Mouse (Mus musculus) kidney, postnatal 10 days (tissue): Measurements from ENCODE around the gene Thap8.

Experiments used
- DNase-seq: peaks from one replicate; pipeline ENCODE4 v3.0.0; 2021; ENCODE audit warnings: mixed read lengths

Gene Thap8

GRCm38 (mm10) chr7:30286701-30287410 is 7.0 kb downstream of the Thap8 start:
- DNase-seq: peak; percentile 58

DNA sequence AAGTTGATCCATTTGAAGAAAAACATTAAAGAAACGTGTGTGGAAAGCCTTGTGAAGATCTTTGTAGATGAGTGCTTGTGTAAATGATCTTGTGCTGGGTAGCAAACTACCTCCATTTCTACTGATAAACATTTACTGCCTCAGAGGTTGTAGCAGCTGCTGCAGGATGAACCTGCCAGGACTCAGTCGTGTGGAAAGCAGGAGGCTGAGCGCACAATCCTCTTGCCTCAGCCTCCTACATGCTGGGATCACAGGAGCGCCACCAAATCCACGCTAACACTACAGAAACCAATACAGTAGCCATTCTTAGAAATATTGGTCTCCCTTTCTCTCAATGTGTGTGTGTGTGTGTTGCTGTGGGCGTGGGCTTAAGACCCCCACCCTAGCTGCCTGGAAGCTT is 8.2 kb downstream of the Thap8 start:
- DNase-seq: no peak

- DNase-seq: no peak
Observed at GRCm38 (mm10) chr7:30289071-30289713, 9.3 kb downstream of the Thap8 start.

- no peak for DNase-seq
Observed at GRCm38 (mm10) chr7:30289714-30290399, 10.0 kb downstream of the Thap8 start.

- peak; percentile 86 for DNase-seq
Observed at GRCm38 (mm10) chr7:30291215-30292131, 11.6 kb downstream of the Thap8 start, which contains the start of gene Clip3. Clip3 (plus strand) TSS chr7:30291728.

- DNase-seq: no peak
Observed at GRCm38 (mm10) chr7:30293795-30294194, 13.9 kb downstream of the Thap8 start.

DNA sequence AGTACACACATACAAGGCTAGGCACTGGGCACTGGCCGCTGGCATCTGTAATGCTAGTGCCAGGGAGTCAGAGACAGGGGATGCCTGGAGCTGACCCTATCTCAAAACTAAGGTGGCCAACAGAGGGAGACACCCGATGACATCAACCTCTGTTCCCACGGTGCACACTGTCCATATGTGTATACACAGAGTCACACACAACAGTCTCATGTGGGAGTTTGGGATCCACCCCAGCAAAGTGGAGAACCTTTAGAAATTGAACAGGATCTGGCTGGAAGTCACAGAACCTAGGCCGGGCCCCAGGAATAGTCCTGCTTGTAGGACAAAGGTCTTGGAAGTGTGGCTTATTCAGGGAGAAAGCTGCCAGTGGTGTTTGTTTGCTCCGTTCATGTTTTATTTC is 14.4 kb downstream of the Thap8 start:
- no peak for DNase-seq

GRCm38 (mm10) chr7:30295103-30295502 is 15.2 kb downstream of the Thap8 start:
- DNase-seq: peak; percentile 70

DNA sequence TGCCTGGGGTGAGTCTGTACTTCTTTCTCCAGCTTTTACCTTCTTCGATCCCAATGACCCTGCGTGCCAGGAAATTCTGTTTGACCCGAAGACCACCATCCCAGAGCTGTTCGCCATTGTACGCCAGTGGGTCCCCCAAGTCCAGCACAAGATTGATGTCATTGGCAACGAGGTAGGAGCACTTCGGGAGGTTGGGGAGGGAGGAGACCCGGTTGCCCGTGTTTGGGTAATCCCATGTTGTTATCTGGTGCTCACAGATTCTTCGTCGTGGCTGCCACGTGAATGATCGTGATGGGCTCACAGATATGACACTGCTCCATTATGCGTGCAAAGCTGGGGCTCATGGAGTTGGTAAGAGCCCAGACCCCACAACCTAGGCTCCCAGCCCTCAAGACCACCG is 16.9 kb downstream of the Thap8 start:
- no peak for DNase-seq

- no peak for DNase-seq
Observed at GRCm38 (mm10) chr7:30297266-30297665, 17.4 kb downstream of the Thap8 start.

- peak; percentile 38 for DNase-seq
Observed at GRCm38 (mm10) chr7:30300914-30301313, 21.0 kb downstream of the Thap8 start.

DNA sequence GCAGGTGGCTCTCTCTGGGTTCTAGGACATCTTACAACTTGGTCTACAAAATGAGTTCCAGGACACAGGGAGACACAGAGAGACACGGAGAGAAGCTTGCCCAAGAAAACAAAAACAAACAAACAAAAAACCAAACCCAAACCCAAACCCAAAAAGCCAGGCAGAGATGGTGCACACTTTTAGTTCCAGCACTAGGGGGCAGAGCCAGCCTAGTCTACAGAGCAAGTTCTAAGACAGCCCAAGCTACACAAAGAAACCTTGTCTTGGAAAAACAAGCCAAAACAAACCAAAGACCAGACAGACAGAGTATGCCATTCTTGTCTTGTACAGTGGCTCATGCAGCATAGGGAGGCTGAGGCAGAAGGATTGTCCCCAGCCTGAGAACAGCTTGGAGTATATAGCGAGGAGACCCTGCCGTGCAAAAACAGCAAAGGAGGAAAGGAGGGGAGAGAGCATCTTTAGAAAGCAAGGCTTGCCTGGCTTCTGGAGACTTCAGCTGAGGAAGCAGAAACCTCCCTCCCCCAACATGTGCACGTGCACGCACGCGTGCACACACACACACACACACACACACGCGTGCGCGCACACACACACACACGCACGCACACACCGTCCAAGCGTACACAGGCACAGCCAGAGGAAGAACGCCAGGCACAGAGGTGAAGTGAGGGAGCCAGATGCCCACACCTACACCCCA is 26.3 kb downstream of the Thap8 start:
- no peak for DNase-seq

DNA sequence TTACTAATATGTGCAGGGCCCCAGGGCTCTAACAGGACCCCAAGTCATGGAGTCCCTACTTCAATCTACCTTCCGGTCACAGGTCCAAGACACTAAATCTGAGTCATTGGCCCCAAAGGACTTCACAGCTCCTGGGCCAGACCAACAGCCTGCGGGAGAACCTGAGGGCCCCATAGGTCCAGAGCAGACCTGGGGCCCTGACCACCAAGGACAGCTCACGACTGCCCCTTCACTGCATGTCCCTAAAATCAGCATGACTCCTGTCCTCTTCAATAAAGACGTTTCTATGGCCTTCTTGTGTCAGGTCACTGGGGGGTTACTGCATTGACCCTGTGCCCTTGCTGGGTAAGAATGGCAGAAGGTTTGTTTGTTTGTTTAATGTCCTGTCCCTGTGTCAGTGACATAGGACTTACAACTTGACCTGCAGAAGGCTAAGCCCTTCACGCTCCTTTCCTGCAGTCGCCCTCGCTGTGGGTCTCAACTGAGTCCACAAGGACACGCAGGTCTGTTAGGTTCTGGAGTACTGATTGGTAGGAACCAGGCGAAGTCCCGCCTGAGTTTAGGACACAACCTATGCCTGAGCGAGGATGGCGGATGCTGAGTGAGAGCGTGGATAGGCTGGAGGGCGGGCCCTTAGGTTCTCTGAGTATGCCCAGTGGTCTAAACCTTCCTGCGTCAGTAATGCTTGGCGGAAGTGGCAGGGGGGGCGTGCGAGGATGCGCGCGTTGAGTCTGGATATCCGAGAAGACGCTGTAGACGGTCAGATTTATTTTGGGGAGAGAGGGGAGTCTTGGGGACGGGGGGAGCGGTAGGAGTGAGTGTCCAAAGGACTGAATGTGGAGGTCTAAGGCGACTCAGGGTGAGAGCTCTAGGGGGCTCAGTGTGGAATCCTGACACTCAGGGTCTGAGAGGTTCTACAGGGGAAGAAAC is 28.4 kb downstream of the Thap8 start, which contains the start of gene Alkbh6:
Alkbh6 (plus strand) TSS at position 642 of the 930 bp plus-strand sequence.
- DNase-seq: peak; percentile 95

DNA sequence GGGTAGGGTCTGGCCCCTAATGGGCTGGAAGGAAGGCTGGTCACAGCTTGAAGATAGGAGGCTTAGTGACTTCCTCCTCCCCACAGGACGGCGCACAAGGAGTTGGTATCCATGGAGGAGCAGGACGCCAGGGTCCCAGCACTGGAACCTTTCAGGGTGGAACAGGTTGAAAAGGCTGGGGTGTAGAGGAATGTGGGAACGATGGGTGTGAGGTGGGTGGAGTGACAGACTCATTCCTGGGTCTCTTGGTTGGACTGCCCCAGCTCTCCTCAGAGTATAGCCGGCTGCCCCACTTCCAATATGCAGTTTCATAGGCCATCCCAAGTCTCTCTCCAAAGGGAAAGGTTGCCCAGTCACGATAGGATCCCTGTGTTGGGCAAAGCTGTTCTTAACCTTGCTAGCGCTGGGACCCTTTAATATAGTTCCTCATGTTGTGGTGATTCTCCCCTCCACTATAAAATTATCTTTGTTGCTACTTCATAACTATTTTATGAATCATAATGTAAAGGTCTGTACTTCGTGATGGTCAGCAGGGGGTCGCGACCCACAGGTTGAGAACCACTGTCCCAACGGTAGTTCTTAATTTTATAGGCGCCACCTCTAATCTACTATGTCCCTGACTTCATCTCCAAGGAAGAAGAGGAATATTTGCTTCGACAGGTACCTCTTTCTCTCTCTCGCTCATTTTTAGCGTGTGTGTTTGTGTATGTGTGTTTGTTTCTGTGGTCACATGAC is 29.7 kb downstream of the Thap8 start:
- no peak for DNase-seq

DNA sequence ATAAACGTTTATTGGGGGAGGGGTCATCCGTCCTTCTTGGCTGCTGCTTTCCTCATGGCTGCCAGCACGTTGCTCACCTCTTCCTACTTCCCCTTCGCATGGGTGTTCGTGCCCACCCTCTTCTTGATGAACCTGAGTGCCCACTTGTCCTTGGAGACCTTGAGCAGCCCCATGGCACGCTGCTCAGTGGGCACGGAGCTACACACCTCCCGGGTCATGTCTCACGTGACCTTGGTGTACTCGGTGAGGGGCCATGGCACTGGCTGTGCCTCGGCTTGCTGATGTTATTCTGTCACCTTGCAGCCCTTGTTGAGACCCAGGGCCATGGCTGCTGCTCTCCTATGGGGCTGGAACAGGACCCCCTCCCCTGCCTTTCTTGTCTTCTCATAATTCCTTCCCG is 30.2 kb downstream of the Thap8 start:
- DNase-seq: no peak

- DNase-seq: peak; percentile 67
Observed at GRCm38 (mm10) chr7:30313666-30314320, 33.9 kb downstream of the Thap8 start.

DNA sequence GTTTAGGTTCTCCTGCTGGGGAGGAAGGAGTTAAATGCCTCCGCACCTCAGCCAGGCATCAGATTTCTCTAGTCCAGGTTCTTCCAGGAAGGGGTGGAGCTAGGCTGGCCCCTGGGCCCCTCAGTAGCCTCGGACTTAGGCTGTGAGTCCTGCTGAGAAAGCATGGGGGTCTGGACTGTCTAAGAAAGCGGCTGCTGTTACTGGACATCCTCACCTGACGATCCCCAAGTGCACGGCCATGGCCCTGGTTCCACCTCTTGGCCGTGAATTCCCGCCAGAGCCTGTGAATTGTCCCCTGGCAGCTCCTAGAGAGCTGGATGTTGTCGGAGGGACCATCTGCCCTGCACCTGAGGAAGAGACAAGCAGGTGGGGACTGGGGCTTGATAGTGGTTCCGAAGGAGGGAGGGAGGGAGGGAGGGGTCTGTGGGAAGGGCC is 34.8 kb downstream of the Thap8 start, which contains the start of gene Syne4:
Syne4 (plus strand) TSS at position 87 of the 435 bp plus-strand sequence.
- DNase-seq: peak; percentile 57

DNA sequence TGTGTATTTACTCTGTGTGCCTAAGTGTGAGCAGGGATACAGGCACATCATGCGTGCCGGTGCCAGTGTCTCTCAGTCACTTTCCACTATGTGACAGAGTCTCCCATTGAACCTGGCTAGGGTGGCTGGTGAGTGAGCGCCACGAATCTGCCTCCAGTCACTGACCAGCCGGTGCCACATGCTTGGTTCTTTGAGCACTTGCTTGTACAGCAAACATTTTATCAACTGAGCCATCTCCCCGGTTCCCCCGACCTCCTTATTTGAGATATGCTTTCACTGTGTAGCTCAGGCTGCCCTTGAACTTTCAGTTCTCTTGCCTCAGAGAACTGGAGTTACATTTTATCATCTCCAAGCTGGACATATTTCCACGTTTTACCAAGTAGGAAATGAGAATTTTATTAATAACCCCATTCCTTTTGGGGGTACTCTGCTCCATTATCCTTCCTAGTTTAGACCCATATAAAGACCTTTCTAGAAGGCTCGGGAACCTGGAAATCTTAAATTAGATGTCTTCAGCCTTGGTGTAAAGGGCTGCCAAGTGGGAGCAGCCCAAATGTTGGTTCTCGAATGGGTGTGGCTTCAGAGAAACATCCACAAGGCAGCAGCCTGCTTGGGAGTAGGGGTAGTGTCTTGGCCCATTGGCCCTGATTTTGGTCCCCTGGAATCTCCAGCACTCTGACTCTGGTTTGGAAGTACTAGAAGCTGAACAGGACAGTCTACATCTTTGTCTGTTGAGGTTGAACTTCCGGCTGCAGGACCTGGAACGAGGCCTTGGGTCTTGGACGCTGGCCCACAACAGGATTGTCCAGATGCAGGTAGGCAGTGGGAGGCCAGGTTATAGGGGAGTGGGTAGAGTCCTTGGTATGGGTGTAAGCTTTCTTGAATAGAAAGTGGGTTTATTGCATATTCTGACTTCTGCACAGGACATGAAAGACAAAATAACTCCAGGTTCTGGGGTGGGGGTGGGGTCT is 36.0 kb downstream of the Thap8 start:
- no peak for DNase-seq
